Mouse (Mus musculus): ENCODE results near the gene AY761185. TPM values are rescaled to one million over a fixed set of nuclear protein-coding genes. Genes with fewer than 3 reads are reported as not detected.
"Not testable (repeated sequence)": the region's sequence is repeated elsewhere in the genome, so short reads cannot be mapped to it uniquely, and the experiment has no call there.

The AY761185 gene
- total RNA-seq (2022) = not detected

DNA sequence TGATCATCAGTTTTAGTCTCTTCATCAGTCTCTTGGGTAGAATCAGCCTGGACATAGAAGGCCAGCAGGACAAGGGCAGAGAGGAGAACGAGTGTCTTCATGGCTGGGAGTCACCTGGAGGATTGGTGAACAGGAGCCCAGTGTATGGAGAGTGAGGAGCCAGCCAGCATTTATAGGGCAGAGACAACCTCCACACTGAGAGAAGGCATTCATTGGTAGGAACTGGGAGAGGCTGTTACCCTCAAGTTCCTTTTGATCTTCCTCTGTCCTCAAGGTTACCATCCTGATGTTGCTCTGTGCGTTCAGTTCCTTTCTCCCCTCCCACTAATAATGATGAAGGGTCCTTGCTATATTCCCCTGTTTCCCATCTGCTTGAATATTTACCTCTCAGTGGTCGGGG, at the start of gene AY761185:
Gene AY761185, minus strand, starts transcription at position 101 of the 400 bp plus-strand sequence.
- no peak for DNase-seq (ENCODE audit: low spot score in 2 of 2)

DNA sequence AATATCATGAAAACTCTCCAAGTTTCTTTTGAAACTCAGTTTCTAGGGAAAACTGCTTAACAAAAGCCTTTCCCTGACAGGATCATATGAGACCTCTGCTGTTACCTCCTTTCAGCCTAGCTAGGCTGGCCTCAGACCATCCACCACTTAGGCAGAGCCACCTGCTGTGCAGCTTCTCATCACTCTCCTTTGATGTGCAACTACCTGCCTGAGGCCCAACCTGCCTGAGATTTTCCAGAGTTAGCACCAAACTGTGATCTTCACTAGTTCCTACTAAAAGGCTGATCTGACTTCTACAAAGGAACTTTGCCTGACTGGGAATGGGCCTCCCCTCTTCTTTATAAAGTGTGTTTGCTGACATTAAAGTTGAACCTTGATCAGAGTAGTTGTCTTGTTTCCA, 49.5 kb upstream of the AY761185 start:
- not testable (repeated sequence) for DNase-seq (ENCODE audit: low spot score in 2 of 2)

DNA sequence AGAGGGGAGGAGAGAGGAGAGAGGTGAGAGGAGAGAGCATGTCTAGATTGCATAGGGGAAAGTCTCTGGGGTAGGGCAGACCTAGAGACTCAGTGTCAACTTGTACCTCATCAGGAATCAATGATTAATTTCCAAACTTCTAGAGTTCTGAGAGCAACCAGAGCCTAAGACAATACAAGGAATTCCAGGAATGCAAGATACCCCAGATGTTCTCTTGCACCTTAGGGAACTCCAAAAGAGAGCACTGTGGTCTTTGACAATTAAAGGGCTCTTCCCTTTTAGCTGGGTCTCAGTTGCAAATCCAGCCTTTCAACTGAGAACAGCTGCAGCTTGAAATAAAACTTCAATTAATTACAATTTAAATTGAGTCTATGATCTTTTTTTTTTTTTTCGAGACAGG, 35.3 kb upstream of the AY761185 start:
- DNase-seq (ENCODE audit: low spot score in 2 of 2) = no peak

DNA sequence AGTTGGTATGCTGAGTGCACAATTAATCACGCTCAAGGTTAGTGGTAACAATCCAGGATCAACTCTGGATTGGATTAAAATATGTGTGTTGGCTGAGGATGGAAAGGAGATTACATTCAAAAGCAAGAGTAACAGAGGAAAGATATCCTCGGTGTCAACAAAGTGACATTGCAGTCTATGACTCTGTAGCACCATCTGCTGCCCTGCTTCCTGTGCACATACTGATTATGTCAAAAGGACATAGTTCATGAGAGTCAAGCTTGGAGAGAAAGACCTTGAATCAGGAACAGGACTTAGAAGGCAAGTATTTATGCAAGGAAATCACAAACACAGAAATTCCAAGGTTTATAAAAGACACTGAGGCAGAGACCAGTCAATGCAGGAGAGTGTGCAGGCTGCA, 20.0 kb upstream of the AY761185 start:
- no peak for DNase-seq (ENCODE audit: low spot score in 2 of 2)

DNA sequence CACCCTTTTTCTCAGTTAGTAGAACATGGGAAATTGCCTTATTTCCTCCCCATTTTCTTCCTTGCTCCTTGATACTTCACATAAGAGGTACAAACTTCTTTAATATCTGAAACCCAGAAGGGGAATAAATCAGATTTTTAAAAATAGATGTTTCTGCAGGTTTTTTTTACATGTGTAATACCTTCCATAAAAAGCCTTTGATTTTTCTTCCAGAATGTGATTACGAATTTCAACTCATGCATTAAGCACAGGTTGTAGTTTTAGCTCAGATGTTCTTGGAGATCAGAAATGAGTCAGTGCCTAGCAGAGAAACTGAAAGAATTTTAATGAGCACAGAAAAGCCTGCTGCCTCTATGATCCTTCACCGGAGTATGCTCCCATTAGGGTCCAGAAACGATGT, 22.5 kb downstream of the AY761185 start, which contains the start of gene Gm6040:
Gene Gm6040, minus strand, starts transcription at position 101 of the 400 bp plus-strand sequence.
- no peak for DNase-seq (ENCODE audit: low spot score in 2 of 2)

DNA sequence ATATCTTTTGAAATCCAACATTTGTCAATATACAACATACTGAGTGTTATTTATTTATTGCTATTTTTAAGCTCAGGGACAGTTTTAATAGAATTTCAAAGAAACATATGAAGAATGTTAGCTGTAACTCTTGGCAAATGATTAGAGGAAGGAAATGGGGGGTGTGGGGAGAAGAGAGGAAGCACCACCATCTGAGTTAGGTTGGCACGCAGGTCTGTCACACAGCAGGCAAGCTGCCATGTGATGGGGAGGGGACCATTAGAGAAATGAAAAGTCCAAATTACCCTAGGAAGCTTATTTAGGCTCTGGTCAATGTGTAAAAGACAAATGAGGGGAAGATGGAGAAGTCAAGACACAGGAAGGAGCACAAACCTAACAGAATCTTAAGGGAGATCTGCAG, 32.2 kb downstream of the AY761185 start:
- no peak for DNase-seq (ENCODE audit: low spot score in 2 of 2)

DNA sequence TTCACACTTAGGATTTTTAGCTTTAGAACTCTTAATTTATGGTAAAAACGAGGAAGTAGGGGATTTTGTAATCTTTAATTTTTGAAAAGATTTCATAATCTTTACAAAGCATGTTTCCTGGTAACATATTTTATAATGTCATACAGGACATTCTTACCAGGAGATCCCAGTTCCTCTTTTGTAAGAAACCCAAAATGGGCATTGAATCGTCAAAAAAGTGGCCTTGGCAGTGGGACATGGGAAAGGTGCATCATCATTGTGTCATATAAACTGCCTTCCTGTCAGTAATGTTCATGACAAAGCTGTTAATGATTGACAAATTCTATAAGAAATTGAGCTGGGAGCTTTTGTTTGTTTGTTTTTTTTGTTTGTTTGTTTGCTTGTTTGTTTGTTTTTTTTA, 36.3 kb downstream of the AY761185 start:
- no peak for DNase-seq (ENCODE audit: low spot score in 2 of 2)

DNA sequence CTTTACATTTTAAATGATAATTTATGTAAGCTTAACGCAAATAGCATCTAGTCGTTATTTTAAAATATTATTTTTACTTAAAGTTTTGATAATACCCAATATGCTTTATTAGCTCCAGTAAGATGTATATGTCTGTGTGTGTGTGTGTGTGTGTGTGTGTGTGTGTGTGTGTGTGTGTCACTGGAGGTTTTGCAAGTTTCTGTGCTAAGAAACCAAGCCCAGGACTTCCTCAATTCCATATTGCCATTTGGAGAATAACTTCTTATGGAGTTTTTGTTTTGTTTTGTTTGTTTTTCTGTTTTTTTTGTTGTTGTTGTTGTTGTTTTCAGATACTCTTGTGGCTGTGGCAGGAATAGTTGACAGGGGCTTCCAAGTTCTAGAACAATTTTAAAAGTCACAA, 37.4 kb downstream of the AY761185 start:
- no peak for DNase-seq (ENCODE audit: low spot score in 2 of 2)

DNA sequence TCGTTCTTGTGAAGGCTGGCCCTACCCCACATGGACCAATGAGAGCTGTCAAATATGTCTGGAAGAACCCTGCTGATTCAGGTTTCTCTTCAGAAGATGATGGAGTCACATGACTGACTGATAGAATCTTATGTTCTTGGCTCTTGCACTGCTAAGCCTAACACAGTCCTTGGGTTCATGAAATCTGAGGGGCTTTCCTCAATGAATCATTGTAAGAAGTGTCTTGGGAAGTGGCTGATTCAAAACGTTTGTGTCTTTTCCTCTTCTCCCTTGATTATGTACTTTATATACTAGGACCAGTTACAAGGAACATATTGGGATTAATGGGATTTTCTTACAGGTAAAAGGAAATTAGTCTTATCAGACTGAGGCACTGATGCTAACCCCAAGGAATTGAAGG, 42.0 kb downstream of the AY761185 start, which contains the start of gene Gm15056:
Gene Gm15056, minus strand, starts transcription at position 101 of the 400 bp plus-strand sequence.
- no peak for DNase-seq (ENCODE audit: low spot score in 2 of 2)

Other genes with a start within 250 kb of the AY761185 start
- gene Defb33, start 52.0 kb downstream of the AY761185 start, total RNA-seq (2022) = not detected
- gene Gm15056, start 42.1 kb downstream of the AY761185 start, total RNA-seq (2022) = not detected
- gene Gm6040, start 22.6 kb downstream of the AY761185 start, total RNA-seq (2022) = not detected
- not detected for gene Defa21, start 80.8 kb upstream of the AY761185 start, total RNA-seq (2022)
- not detected for gene Defa23, start 110.3 kb upstream of the AY761185 start, total RNA-seq (2022)
- gene Defa35, start 120.3 kb upstream of the AY761185 start, total RNA-seq (2022) = not detected
- not detected for gene Defa25, start 139.7 kb upstream of the AY761185 start, total RNA-seq (2022)
- not detected for gene Gm14851, start 151.3 kb upstream of the AY761185 start, total RNA-seq (2022)
- not detected for gene Defa30, start 189.9 kb upstream of the AY761185 start, total RNA-seq (2022)
- not detected for gene Defa22, start 217.6 kb upstream of the AY761185 start, total RNA-seq (2022)
- not detected for gene Defa31, start 246.9 kb upstream of the AY761185 start, total RNA-seq (2022)